Mouse (Mus musculus) frontal cortex, postnatal 25 days (tissue): Measurements from ENCODE around the gene D7Ertd443e.

Source experiments
- DNase-seq, 2 experiments: peaks; one replicate each; pipeline ENCODE4 v3.0.0; 2022; ENCODE audit warnings: low spot score in 2 of 2

Gene D7Ertd443e

GRCm38 (mm10) chr7:134289126-134289525, 96.3 kb downstream of the D7Ertd443e start:
- no peak for DNase-seq

DNA sequence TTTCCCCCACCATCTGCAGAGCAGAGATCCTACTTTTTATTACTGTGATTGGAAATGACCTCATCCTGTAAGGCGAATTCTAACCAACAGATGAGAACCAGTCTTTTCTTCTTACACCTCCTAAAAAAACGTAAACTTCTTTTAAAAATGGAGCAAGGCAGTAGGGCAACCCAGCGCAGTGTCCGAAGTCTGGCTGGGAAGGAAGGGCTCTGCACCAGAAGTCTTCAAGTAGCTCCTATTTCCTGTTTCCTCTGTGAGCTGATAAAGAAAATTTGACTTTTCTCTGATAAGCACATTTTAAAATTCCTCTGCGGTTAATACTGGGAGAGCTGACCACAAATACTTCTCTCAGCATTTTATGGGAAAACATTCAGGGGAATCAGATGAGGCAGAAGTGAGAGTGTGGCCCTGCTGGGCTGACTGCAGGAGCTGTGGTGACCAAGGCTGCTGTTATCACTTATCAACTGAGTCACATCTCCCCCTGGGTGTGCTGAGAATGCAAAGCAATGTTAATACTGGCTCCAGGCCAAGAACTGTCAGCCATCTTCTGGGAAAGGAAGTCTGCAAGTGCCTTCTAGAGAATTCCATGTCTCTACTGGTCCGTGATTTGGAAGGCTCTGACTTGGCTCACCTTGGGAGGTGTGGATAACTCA, 97.8 kb downstream of the D7Ertd443e start:
- DNase-seq: no peak

DNA sequence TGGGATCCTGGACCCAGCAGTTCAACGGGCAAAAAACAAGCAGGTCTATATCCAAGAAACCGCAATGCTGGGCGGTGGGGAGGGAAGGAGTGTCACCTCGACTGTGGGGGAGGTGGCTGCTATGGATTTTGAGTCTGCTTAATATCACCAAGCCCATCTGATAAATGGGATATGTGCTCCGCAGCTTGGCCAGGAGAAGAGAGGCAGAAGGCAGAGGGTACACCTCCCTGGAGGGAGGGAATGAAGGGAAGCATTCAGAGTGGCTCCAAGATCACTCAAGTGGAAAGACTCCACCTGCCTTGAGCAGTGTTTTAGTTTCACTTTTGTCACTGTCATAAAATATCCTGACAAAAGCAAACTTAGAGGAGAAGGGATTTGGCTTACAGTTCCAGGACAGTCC, 112.5 kb downstream of the D7Ertd443e start:
- DNase-seq: no peak

DNA sequence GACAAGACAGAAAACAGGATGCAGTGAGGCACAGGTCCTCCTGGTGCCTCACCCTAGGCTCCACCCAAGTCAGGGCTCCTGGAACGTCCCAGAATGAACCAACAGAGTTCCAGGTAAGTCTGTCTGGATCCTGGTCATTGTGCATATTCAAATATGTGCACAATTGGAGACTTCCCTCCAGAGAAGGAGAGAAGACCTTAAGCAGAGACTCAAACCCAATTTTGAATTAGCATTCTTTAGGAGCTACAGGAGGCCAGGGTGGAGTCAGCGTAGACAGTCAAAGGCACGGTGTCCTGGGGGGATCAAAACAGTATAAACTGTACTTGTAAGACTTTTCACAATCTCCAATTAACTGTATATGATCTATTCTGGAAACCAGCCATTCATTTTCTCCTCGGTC, 113.0 kb downstream of the D7Ertd443e start:
- no peak for DNase-seq

- DNase-seq: no peak
Observed at GRCm38 (mm10) chr7:134265783-134266182, 119.7 kb downstream of the D7Ertd443e start.

GRCm38 (mm10) chr7:134263146-134263906, 122.1 kb downstream of the D7Ertd443e start:
- peak; percentile 54 to 57 for DNase-seq

DNA sequence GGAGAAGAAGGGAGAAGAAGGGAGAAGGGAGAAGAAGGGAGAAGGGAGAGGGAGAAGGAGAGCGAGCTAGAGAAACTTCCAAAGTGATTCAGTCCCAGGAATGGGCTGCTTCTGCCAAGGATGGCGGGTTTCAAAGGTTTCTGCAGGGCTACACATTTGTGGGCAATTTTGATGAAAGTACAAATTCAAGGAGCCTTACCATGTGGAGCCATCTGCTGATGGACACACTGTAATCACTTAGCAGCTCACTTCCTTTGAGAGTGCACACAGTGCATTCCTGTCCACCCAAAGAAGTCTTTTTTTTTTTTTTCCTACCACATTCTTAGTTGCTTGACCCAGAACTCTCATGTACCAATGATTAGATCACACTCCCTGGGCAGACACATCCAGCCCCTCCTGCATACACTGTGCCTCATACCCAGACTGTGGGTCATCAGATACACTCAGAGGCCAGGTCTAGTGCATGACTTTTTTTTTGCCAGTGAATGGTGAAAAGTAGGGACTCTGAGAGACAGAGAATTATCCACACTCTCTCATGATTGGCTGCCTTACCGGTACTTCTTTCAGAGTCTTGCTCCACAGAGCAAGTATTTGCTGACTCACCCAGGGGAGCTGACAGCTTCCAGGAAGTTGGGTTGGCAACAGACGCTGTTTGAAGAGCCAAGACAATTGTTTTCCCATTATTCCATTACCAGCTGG, 124.3 kb downstream of the D7Ertd443e start:
- no peak for DNase-seq

GRCm38 (mm10) chr7:134250273-134250870, 135.1 kb downstream of the D7Ertd443e start:
- DNase-seq: no peak

DNA sequence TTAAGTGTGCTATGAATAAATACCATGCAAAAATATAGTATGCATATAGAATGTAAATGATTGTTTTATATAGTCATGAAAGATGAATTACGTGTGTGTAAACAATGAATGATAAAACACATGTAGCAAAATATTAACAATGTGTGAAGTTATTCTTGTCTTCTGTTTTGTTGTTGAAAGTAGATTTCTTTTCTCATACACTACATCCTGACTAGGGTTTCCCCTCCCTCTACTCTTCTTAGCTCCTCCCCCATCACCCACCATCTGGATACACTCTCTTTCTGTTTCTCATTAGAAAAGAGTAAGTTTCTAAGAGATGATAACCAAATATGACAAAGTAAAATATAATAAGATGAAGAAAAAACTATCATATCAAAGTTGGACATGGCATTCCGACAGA, 137.4 kb downstream of the D7Ertd443e start:
- DNase-seq: no peak

GRCm38 (mm10) chr7:134246624-134247023, 138.8 kb downstream of the D7Ertd443e start:
- DNase-seq: no peak

DNA sequence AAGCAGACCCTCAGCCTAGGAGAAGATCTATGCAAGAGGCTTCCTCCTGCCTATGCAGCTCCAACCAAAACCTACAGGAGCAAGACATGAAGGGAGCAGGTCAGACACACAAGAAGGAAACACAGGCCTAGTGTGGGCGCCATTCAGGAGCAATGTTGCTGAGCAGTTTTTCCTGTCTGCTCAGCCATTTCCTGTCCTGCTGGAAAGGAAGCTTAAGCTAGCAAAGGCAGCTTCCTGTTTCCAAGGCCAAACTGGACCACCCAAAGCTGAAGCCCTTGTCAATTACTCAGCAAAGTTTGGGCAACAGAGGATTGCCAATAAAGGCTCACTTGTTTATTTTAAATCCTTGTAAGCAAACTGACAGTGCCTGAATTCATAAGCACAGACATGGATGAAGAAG, 142.7 kb downstream of the D7Ertd443e start:
- DNase-seq: no peak

GRCm38 (mm10) chr7:134241212-134241611, 144.2 kb downstream of the D7Ertd443e start:
- no peak for DNase-seq

- no peak for DNase-seq
Observed at GRCm38 (mm10) chr7:134240579-134240978, 144.9 kb downstream of the D7Ertd443e start.

- no peak for DNase-seq
Observed at GRCm38 (mm10) chr7:134238863-134239262, 146.6 kb downstream of the D7Ertd443e start.

DNA sequence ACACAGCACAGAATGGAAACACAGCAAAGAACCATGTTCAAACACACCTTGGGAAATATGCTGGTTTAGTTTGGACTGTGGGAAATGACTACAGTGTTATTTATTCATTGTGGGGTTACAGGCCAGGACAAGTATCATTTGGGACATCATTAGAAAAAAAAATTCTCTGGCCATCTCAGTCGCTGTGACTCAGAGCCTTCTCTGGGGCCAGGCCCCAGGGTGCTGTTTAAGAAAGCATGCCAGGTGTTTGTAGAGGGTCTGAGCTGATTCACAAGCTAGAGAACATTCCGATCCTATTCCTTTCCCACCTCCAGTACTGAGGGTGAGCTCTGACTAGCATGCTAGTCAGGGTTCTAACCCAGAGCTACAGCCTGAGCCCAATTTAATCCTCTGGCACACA, 148.1 kb downstream of the D7Ertd443e start:
- no peak for DNase-seq

DNA sequence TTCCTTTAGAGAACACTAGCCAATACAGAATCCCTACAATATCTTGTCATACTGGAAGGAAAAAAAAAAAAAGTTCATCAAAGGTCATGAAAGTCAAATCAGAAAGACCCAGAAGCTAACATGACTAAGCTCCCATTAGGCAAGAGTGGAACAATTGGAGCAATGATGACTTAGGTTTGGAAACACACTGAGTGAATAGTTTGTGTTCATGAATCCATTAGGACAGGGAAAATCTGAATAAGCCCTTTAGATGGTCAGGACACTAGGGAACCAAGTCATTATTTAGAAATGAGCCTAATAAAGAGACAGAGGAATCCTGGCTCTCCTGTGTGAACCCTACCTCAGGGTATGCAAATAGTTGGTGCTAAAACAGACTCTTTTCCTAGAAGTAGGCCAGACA, 148.7 kb downstream of the D7Ertd443e start:
- no peak for DNase-seq

- DNase-seq: no peak
Observed at GRCm38 (mm10) chr7:134235552-134235951, 149.9 kb downstream of the D7Ertd443e start.

- DNase-seq: no peak
Observed at GRCm38 (mm10) chr7:134231378-134232346, 153.8 kb downstream of the D7Ertd443e start, which contains the start of gene Adam12. TSS of gene Adam12 (minus strand) at chr7:134232146.

DNA sequence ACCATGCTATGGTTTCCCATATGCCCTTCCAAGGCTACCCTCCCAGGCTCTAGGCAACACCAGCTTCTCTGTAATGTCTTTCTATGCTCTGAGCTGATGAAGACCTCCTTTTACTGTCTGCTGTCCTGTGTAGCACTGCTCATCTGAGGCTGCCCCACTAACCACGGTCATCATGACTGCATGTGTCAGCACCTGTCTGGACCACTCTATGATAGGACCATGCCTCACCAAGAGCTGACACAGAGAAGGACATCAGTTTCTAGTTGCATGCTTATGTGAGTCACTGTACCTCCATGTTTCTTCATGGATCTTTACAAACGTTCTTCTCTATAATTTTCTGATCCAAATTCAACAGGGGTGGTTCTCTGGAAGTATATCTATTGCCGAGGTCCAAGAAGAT, 154.8 kb downstream of the D7Ertd443e start:
- DNase-seq: no peak

GRCm38 (mm10) chr7:134229899-134230298, 155.6 kb downstream of the D7Ertd443e start:
- no peak for DNase-seq
